Comparison of ENCODE assay signal across 18 mouse cellular contexts in the genomic region with DNA sequence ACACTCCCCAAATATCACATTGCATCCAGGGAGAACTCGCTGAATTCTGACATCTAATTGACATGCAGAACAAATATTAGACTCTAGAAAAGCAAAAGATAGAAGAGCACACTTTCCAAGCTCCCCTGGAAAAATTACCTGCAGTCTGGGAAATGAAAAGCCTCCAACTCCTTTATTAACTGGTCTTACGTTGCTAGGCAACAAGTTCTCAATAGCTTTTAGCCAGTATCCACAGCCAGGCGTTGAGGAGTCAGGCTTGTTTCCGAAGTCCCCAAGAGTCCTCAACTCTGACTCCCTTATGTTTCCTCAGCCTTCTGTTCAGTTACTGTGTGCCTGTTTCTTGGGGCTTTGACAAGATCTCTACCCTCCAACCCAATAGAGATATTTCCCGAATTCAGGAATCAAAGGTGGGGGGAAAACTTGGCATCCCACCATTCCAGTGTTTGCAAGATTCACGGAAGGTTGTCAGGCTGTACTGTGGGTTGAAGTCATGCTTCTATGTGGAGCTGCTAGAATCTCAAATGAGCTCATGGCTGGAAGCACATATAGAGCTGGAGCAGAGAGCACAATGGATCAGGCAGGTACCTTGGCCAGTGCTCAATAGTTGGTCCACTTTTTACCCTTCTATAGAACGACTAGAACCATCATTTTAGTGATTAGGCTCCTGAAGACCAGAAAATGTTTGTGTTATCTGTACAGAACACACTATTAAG.
DNase-seq lines count a peak whose midpoint lies in the region; ATAC-seq lines count a peak whose summit lies in the region.
"Had no signal": no experiment of that assay in that cellular context is flagged by ENCODE, and none has a peak within 500 bp of the region (broad histone marks: within the 10 kb centered on the region; RNA-seq: fewer than 3 reads in every experiment).

No protein-coding gene starts in this region.

- H3K9ac ChIP-seq in forebrain, embryonic 15.5 days (replicated peaks) = no peak overlapping the region
- H3K9ac ChIP-seq in midbrain, embryonic 13.5 days (replicated peaks) = no peak overlapping the region
- H3K9ac ChIP-seq: embryonic facial prominence, embryonic 15.5 days; limb, embryonic 13.5 days had no signal

- WGBS in forebrain, embryonic 15.5 days = 21% methylated on average over 7 of the region's 7 CpGs
- WGBS in midbrain, embryonic 13.5 days = 38% methylated on average over 7 of the region's 7 CpGs
- 80% methylated on average over 7 of the region's 7 CpGs for WGBS in heart, embryonic 10.5 days

- peak overlapping the region; percentile 76 for H3K27ac ChIP-seq in forebrain, embryonic 15.5 days (replicated peaks)
- peak overlapping the region; percentile 56; the same call in 1 of the 2 replicates for H3K27ac ChIP-seq in midbrain, embryonic 13.5 days
- no peak overlapping the region for H3K27ac ChIP-seq in heart, embryonic 10.5 days
- H3K27ac ChIP-seq: embryonic facial prominence, embryonic 15.5 days; heart, adult 2 months; left cerebral cortex, adult 2 months; limb, embryonic 13.5 days; macrophage had no signal

- no peaks in the 10 kb centered on the region for H3K36me3 ChIP-seq in forebrain, embryonic 15.5 days
- no peaks in the 10 kb centered on the region for H3K36me3 ChIP-seq in midbrain, embryonic 13.5 days
- no peaks in the 10 kb centered on the region for H3K36me3 ChIP-seq in heart, embryonic 10.5 days
- H3K36me3 ChIP-seq: embryonic facial prominence, embryonic 15.5 days; limb, embryonic 13.5 days had no signal

- intact Hi-C loops in heart, postnatal 10 days (cut with DNase I) = no loop called here

- 0 out of 2 replicates have a peak overlapping the region, but pooled peaks have one; percentile 1 for H3K4me2 ChIP-seq in forebrain, embryonic 15.5 days (replicated peaks)
- H3K4me2 ChIP-seq in midbrain, embryonic 13.5 days (replicated peaks) = 0 out of 2 replicates have a peak overlapping the region, but pooled peaks have one; percentile 1
- H3K4me2 ChIP-seq: embryonic facial prominence, embryonic 15.5 days; limb, embryonic 13.5 days had no signal

- DNase-seq in R1 (ENCODE audit: low read depth, low spot score) = peak; percentile 13
- peak; percentile 53 for DNase-seq in brain, adult 2 months (ENCODE audit: low read depth, low spot score)
- no peak for DNase-seq in heart, embryonic 10.5 days (ENCODE audit: low spot score)
- DNase-seq in heart, postnatal 10 days = no peak
- no peak for DNase-seq in kidney, postnatal 36 days
- DNase-seq: cerebellum, adult 9-10 months; heart, adult 2 months; kidney, postnatal 4 days; right cerebral cortex, postnatal 14 days; thymus, adult 18-20 months had no signal

- peak; percentile 78 for ATAC-seq in forebrain, embryonic 15.5 days (replicated peaks)
- peak; percentile 84 for ATAC-seq in midbrain, embryonic 13.5 days
- ATAC-seq: intestine, postnatal 0 days had no signal

- H3K9me3 ChIP-seq in forebrain, embryonic 15.5 days = no peaks in the 10 kb centered on the region
- H3K9me3 ChIP-seq in midbrain, embryonic 13.5 days = no peaks in the 10 kb centered on the region
- no peaks in the 10 kb centered on the region for H3K9me3 ChIP-seq in heart, embryonic 10.5 days
- H3K9me3 ChIP-seq: embryonic facial prominence, embryonic 15.5 days; limb, embryonic 13.5 days had no signal

- no peaks in the 10 kb centered on the region for H3K27me3 ChIP-seq in forebrain, embryonic 15.5 days
- H3K27me3 ChIP-seq in midbrain, embryonic 13.5 days = no peaks in the 10 kb centered on the region
- no peaks in the 10 kb centered on the region for H3K27me3 ChIP-seq in heart, embryonic 10.5 days (ENCODE audit: insufficient read depth, poor library complexity, severe bottlenecking)
- H3K27me3 ChIP-seq: embryonic facial prominence, embryonic 15.5 days; limb, embryonic 13.5 days had no signal

- H3K4me3 ChIP-seq in forebrain, embryonic 15.5 days = no peak overlapping the region
- H3K4me3 ChIP-seq in midbrain, embryonic 13.5 days (replicated peaks) = no peak overlapping the region
- H3K4me3 ChIP-seq in heart, embryonic 10.5 days = no peak overlapping the region
- H3K4me3 ChIP-seq: embryonic facial prominence, embryonic 15.5 days; heart, adult 2 months; left cerebral cortex, adult 2 months; limb, embryonic 13.5 days; myocyte had no signal

- peaks cover 19% of the 10 kb centered on the region for H3K4me1 ChIP-seq in forebrain, embryonic 15.5 days
- H3K4me1 ChIP-seq in midbrain, embryonic 13.5 days (replicated peaks) = peaks cover 16% of the 10 kb centered on the region
- peaks cover 3% of the 10 kb centered on the region for H3K4me1 ChIP-seq in heart, embryonic 10.5 days
- H3K4me1 ChIP-seq: embryonic facial prominence, embryonic 15.5 days had no signal

Comparison
In these comparisons a context has a peak if more than half of its experiments do, and no peak if none do; other contexts are left out.
1. DNase-seq: peak in R1 (single experiment) and brain, adult 2 months (single experiment); none in heart, embryonic 10.5 days (single experiment), heart, postnatal 10 days (0 of 2) and kidney, postnatal 36 days (0 of 2).